Comparison of ENCODE assay signal across 12 mouse cellular contexts in the genomic region with DNA sequence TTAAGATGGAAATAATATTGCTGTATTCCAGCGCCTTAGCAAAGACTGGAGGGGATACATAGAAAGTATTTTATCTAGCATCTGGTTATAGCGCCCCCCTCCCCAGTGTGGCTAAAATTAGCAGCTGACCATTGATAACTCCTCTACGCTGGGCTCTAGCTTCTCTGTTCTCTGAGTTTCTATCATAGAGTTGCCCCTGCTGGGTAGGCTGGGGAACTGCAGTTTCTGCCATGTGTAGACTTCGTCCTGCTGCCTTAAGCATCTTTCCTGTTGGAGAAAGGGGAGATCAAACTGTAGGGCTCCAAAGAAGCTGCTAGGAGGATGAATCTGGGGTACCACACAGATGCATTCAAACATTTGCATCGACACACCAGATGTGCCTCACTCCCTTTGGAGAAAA.
DNase-seq lines count a peak whose midpoint lies in the region; ATAC-seq and TF ChIP-seq lines count a peak whose summit lies in the region.
"Had no signal": no experiment of that assay in that cellular context is flagged by ENCODE, and none has a peak within 500 bp of the region (broad histone marks: within the 10 kb centered on the region; RNA-seq: fewer than 3 reads in every experiment).

No protein-coding gene starts in this region.

- H3K36me3 ChIP-seq in CH12.LX (replicated peaks in 1 of 2; ENCODE audit: control insufficient read depth in 1 of 2, insufficient read depth in 1 of 2, low read length in 1 of 2) = peaks cover 16% of the 10 kb centered on the region in 2 experiments
- H3K36me3 ChIP-seq in embryonic facial prominence, embryonic 11.5 days (replicated peaks; ENCODE audit: control insufficient read depth, insufficient read depth, low read depth, low read length) = no peaks in the 10 kb centered on the region
- H3K36me3 ChIP-seq: embryonic facial prominence, embryonic 13.5 days; limb, embryonic 15.5 days had no signal

- TF ChIP-seq RAD21 in CH12.LX (IDR thresholded peaks at IDR 0.05; ENCODE audit: low read depth, low read length) = peak; percentile 20

- peak; percentile 33 to 61; a peak in 3 of 4 replicates for TF ChIP-seq CTCF in CH12.LX (conservative IDR thresholded peaks at IDR 0.05 in 1 of 2, IDR thresholded peaks at IDR 0.05 in 1 of 2; ENCODE audit: low read depth in 2 of 2, low read length in 2 of 2)

- H3K27ac ChIP-seq in CH12.LX (ENCODE audit: insufficient read depth, low read depth) = no peak overlapping the region
- H3K27ac ChIP-seq in embryonic facial prominence, embryonic 11.5 days (replicated peaks; ENCODE audit: low read depth, low read length) = no peak overlapping the region
- H3K27ac ChIP-seq: embryonic facial prominence, embryonic 13.5 days; limb, embryonic 15.5 days had no signal

- H3K4me1 ChIP-seq in CH12.LX (ENCODE audit: control insufficient read depth in 1 of 2, insufficient read depth in 2 of 2) = peaks cover 0 to 6% of the 10 kb centered on the region in 2 experiments; a peak in 1 of 4 replicates
- H3K4me1 ChIP-seq in embryonic facial prominence, embryonic 11.5 days (ENCODE audit: control insufficient read depth, insufficient read depth, low read length) = no peaks in the 10 kb centered on the region
- H3K4me1 ChIP-seq: limb, embryonic 15.5 days had no signal

- no peaks in the 10 kb centered on the region for H3K79me2 ChIP-seq in CH12.LX (replicated peaks; ENCODE audit: control insufficient read depth, extremely low read depth, insufficient read depth, poor library complexity, severe bottlenecking)

- H3K9ac ChIP-seq in CH12.LX (ENCODE audit: insufficient read depth, low read depth) = no peak overlapping the region
- no peak overlapping the region for H3K9ac ChIP-seq in embryonic facial prominence, embryonic 11.5 days (replicated peaks; ENCODE audit: low read length)
- H3K9ac ChIP-seq: embryonic facial prominence, embryonic 13.5 days; limb, embryonic 15.5 days had no signal

- in situ Hi-C loops in CH12.LX (cut with MboI; ENCODE audit: low pct_ligation_motif_present, low pct_unique_long_range_greater_than_20kb, low sequenced_read_pairs) = no loop called here

- no peak for TF ChIP-seq EP300 in CH12.LX (IDR thresholded peaks at IDR 0.05; ENCODE audit: low read length)

- dilution Hi-C loops in CH12.LX (cut with MboI; ENCODE audit: extremely low pct_ligation_motif_present, extremely low pct_unique_long_range_greater_than_20kb, low sequenced_read_pairs) = no loop called here

- H3K4me3 ChIP-seq in CH12.LX (replicated peaks in 1 of 3; ENCODE audit: low read depth in 2 of 3, low read length in 2 of 3, poor library complexity in 1 of 3) = no peak overlapping the region
- no peak overlapping the region for H3K4me3 ChIP-seq in embryonic facial prominence, embryonic 11.5 days (ENCODE audit: low read depth, low read length)
- H3K4me3 ChIP-seq: embryonic facial prominence, embryonic 13.5 days; limb, embryonic 15.5 days had no signal

- WGBS in embryonic facial prominence, embryonic 11.5 days = 36% methylated on average over 5 of the region's 5 CpGs

- TF ChIP-seq POLR2A in CH12.LX (IDR thresholded peaks at IDR 0.05; ENCODE audit: low read depth, low read length) = no peak

- no peaks in the 10 kb centered on the region for H3K9me3 ChIP-seq in CH12.LX (replicated peaks; ENCODE audit: low read length)
- H3K9me3 ChIP-seq in embryonic facial prominence, embryonic 11.5 days (replicated peaks; ENCODE audit: control insufficient read depth, low read length) = no peaks in the 10 kb centered on the region
- H3K9me3 ChIP-seq: embryonic facial prominence, embryonic 13.5 days; limb, embryonic 15.5 days had no signal

- H3K4me2 ChIP-seq in CH12.LX (ENCODE audit: insufficient read depth, low read depth, poor library complexity, severe bottlenecking) = no peak overlapping the region
- H3K4me2 ChIP-seq in embryonic facial prominence, embryonic 11.5 days (ENCODE audit: low read depth, low read length) = no peak overlapping the region
- H3K4me2 ChIP-seq: embryonic facial prominence, embryonic 13.5 days; limb, embryonic 15.5 days had no signal

- ATAC-seq in embryonic facial prominence, embryonic 11.5 days (replicated peaks; ENCODE audit: insufficient number of reproducible peaks, low FRiP score, low TSS enrichment, low read depth) = no peak
- no peak for ATAC-seq in erythroid progenitor cell, adult 5-6 weeks (replicated peaks; ENCODE audit: low FRiP score, poor library complexity, severe bottlenecking)

- peak; percentile 55 for DNase-seq in embryo, embryonic 10 days (ENCODE audit: low spot score)
- DNase-seq in embryo, embryonic 9.5 days (ENCODE audit: extremely low spot score) = no peak
- DNase-seq in layer of hippocampus, postnatal 10 days (ENCODE audit: low spot score in 2 of 2) = peak; percentile 34 to 45
- no peak for DNase-seq in layer of hippocampus, adult 8-10 months (ENCODE audit: low spot score in 2 of 2)
- DNase-seq in CH12.LX (ENCODE audit: extremely low read depth) = no peak
- DNase-seq in embryonic facial prominence, embryonic 11.5 days (ENCODE audit: low spot score) = peak; percentile 53
- no peak for DNase-seq in gastrocnemius, postnatal 4 days (ENCODE audit: low spot score in 2 of 2)
- DNase-seq: gastrocnemius, postnatal 14 days; kidney, adult 18-20 months had no signal

- no peaks in the 10 kb centered on the region for H3K27me3 ChIP-seq in CH12.LX (replicated peaks)
- H3K27me3 ChIP-seq in embryonic facial prominence, embryonic 11.5 days (ENCODE audit: control insufficient read depth, insufficient read depth, low read length) = no peaks in the 10 kb centered on the region

TF ChIP-seq in CH12.LX, 34 proteins besides CTCF, POLR2A, EP300 and RAD21:
- TF ChIP-seq SMC3 (IDR thresholded peaks at IDR 0.05; ENCODE audit: low read depth, low read length) (peak; percentile 26; the same call in 1 of the 2 replicates), JUN (IDR thresholded peaks at IDR 0.05; ENCODE audit: insufficient read depth, low read depth, low read length) (no peak)

Comparison
In these comparisons a context has a peak if more than half of its experiments do, and no peak if none do; other contexts are left out.
1. DNase-seq: peak in embryo, embryonic 10 days (single experiment), layer of hippocampus, postnatal 10 days (2 of 2) and embryonic facial prominence, embryonic 11.5 days (single experiment); none in embryo, embryonic 9.5 days (single experiment), layer of hippocampus, adult 8-10 months (0 of 2), CH12.LX (single experiment) and gastrocnemius, postnatal 4 days (0 of 2).